Mouse (Mus musculus): ENCODE measurements around the gene Grip1.

DNA sequence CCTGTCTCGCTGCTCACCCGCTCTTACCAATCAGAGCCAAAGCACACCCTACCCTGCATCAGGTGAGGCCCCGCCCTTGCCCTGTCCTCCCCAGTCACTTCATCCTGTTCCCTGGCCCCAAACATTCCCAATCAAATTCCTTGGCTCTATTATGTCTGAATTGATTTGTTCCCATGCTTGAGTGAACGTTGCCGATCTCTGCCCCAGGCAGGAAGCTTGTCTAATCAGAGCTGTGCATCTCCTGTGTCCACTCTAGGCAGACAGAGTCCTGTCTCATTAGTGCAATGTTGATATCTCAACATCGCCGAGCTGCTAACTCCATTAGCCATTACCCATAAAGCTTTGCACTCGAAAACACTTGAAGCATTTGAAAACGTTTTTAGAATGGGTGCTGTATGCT lies 210.0 kb downstream of the Grip1 start:
- no peak for TF ChIP-seq POLR2A (IDR thresholded peaks at IDR 0.05; ENCODE audit: low read depth, low read length)
- TF ChIP-seq CTCF (IDR thresholded peaks at IDR 0.05; ENCODE audit: extremely low read depth, insufficient read length, insufficient replicate concordance, low read depth, low read length), result no peak
